Mouse (Mus musculus) embryonic stem cell, embryonic (primary cell): ENCODE data around the gene Dscam.

ENCODE experiments used
- CTCF ChIA-PET, 4 experiments: fragments of 300-600 bp in 2 of 4; fragments of 350-600 bp in 2 of 4; sonication (Branson Sonifier 250); formaldehyde crosslinking; loops; one replicate each; lab custom pipeline; 2022; ENCODE audit warnings: inconsistent platforms in 2 of 4; lab: Charles Lee
- POLR2A ChIA-PET, 4 experiments: fragments of 300-600 bp in 2 of 4; fragments of 350-600 bp in 2 of 4; sonication (Branson Sonifier 250); formaldehyde crosslinking; loops; one replicate each; lab custom pipeline; 2022; ENCODE audit warnings: antibody characterized with exemption in 4 of 4, inconsistent platforms in 1 of 4; lab: Charles Lee

Dscam gene

GRCm38 (mm10) chr16:96759081-96759603 lies 411.4 kb downstream of the Dscam start:
- ChIA-PET CTCF (interaction anchor here in 2 of 4 experiments (0.5 to 1.3 kb wide), 3 partner anchors 36 to 513 kb away, joined by 3 to 8 read pairs (median 4); no protein-coding TSS in a partner anchor), POLR2A (interaction anchor here (0.6 to 1.6 kb wide), 9 partner anchors 9 to 756 kb away, joined by 3 to 6 read pairs (median 3); no protein-coding TSS in a partner anchor)

GRCm38 (mm10) chr16:96758381-96758780 lies 412.2 kb downstream of the Dscam start:
- ChIA-PET POLR2A (interaction anchor here (0.6 to 1.6 kb wide), 8 partner anchors 8 to 757 kb away, joined by 3 to 6 read pairs (median 4); no protein-coding TSS in a partner anchor), CTCF (interaction anchor here in 2 of 4 experiments (0.5 to 1.3 kb wide), 4 partner anchors 37 to 535 kb away, joined by 3 to 8 read pairs (median 4); no protein-coding TSS in a partner anchor)

GRCm38 (mm10) chr16:96757588-96758313 lies 412.8 kb downstream of the Dscam start:
- POLR2A ChIA-PET, result interaction anchor here in 3 of 4 experiments (0.6 to 1.6 kb wide), 7 partner anchors 9 to 579 kb away, joined by 3 to 5 read pairs (median 4); no protein-coding TSS in a partner anchor

GRCm38 (mm10) chr16:96756994-96757393 lies 413.6 kb downstream of the Dscam start:
- POLR2A ChIA-PET, result interaction anchor here in 2 of 4 experiments (1.0 to 1.2 kb wide), 3 partner anchors 10 to 89 kb away, joined by 3 to 4 read pairs (median 3); no protein-coding TSS in a partner anchor
- CTCF ChIA-PET, result interaction anchor here in 2 of 4 experiments (0.7 to 1.1 kb wide), 2 partner anchors 38 to 64 kb away, joined by 3 to 4 read pairs; no protein-coding TSS in a partner anchor

More at GRCm38 (mm10) chr16:96757588-96758313, 412.8 kb downstream of the Dscam start:
- CTCF ChIA-PET, result interaction anchor here in 2 of 4 experiments (0.7 to 1.3 kb wide), 5 partner anchors 38 to 535 kb away, joined by 3 to 4 read pairs (median 3); no protein-coding TSS in a partner anchor

- POLR2A ChIA-PET, result no interaction called here
- CTCF ChIA-PET, result interaction anchor here in 1 of 4 experiments (0.6 kb wide), 1 partner anchor 1413 kb away, joined by 3 read pairs; no protein-coding TSS in a partner anchor
These were observed 415.5 kb downstream of the Dscam start for GRCm38 (mm10) chr16:96754971-96755504.

- POLR2A ChIA-PET, result no interaction called here
- CTCF ChIA-PET, result no interaction called here
These were observed 416.2 kb downstream of the Dscam start for GRCm38 (mm10) chr16:96754381-96754780.

GRCm38 (mm10) chr16:96753781-96754173 lies 416.8 kb downstream of the Dscam start:
- CTCF ChIA-PET, result no interaction called here
- POLR2A ChIA-PET, result no interaction called here

- ChIA-PET POLR2A (no interaction called here), CTCF (interaction anchor here in 2 of 4 experiments (0.7 to 0.9 kb wide), 2 partner anchors 540 to 1164 kb away, joined by 3 to 4 read pairs; no protein-coding TSS in a partner anchor)
These were observed 417.3 kb downstream of the Dscam start for GRCm38 (mm10) chr16:96753164-96753780.

GRCm38 (mm10) chr16:96742475-96743255 lies 427.9 kb downstream of the Dscam start:
- CTCF ChIA-PET, result interaction anchor here in 1 of 4 experiments (0.6 kb wide), 1 partner anchor 551 kb away, joined by 5 read pairs; no protein-coding TSS in a partner anchor
- POLR2A ChIA-PET, result no interaction called here

- ChIA-PET CTCF (no interaction called here), POLR2A (interaction anchor here in 1 of 4 experiments (0.5 kb wide), 1 partner anchor 21 kb away, joined by 4 read pairs; no protein-coding TSS in a partner anchor)
These were observed 429.2 kb downstream of the Dscam start for GRCm38 (mm10) chr16:96741336-96741735.

GRCm38 (mm10) chr16:96740073-96741055 lies 430.2 kb downstream of the Dscam start:
- CTCF ChIA-PET, result no interaction called here
- POLR2A ChIA-PET, result interaction anchor here in 1 of 4 experiments (0.5 kb wide), 1 partner anchor 22 kb away, joined by 4 read pairs; no protein-coding TSS in a partner anchor

- CTCF ChIA-PET, result no interaction called here
- POLR2A ChIA-PET, result no interaction called here
These were observed 434.1 kb downstream of the Dscam start for GRCm38 (mm10) chr16:96736501-96736900.

- ChIA-PET CTCF (interaction anchor here in 2 of 4 experiments (0.6 kb wide), 2 partner anchors 45 to 199 kb away, joined by 3 to 4 read pairs; no protein-coding TSS in a partner anchor), POLR2A (no interaction called here)
These were observed 439.7 kb downstream of the Dscam start for GRCm38 (mm10) chr16:96730881-96731280.

GRCm38 (mm10) chr16:96727836-96728774 lies 442.4 kb downstream of the Dscam start:
- CTCF ChIA-PET, result no interaction called here

GRCm38 (mm10) chr16:96725071-96725724 lies 445.4 kb downstream of the Dscam start:
- ChIA-PET CTCF (no interaction called here), POLR2A (no interaction called here)

More at GRCm38 (mm10) chr16:96727836-96728774, 442.4 kb downstream of the Dscam start:
- POLR2A ChIA-PET, result no interaction called here
